Mouse (Mus musculus): Measurements from ENCODE around the gene Uvrag. TPM values are rescaled to one million over a fixed set of nuclear protein-coding genes. Genes with fewer than 3 reads are reported as not detected.

Uvrag gene
- polyA plus RNA-seq, 1 experiment from 2014 or later = 14.8 TPM

DNA sequence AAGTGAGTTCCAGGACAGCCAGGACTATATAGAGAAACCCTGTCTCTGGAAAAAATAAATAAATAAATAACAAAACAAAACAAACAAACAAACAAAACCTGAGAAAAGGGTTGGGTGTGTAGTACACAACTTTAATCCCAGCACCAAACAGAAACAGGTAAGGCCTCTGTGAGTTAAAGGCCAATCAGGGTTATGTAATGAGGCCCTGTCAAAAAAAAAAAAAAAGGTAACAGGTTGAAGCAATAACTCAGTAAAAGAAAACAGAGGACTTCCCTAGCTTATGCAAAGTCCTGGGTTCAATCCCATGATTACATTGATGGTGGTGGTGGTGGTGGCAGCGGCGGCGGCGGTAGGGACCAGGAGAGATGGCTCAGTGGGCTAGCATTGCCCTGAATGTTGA lies 3.4 kb downstream of the Uvrag start:
- H3K4me1 ChIP-seq (ENCODE audit: control insufficient read depth, insufficient read depth, low read length) = peaks cover 22% of the 10 kb centered on the region
- no peaks in the 10 kb centered on the region for H3K36me3 ChIP-seq (ENCODE audit: control insufficient read depth, insufficient read depth, low read length)
- no peak overlapping the region for H3K9ac ChIP-seq (ENCODE audit: low read length)
- no peak overlapping the region for H3K27ac ChIP-seq (ENCODE audit: low read length)
- no peaks in the 10 kb centered on the region for H3K27me3 ChIP-seq (ENCODE audit: control insufficient read depth, insufficient read depth, low read length)
- no peak overlapping the region for H3K4me3 ChIP-seq (replicated peaks; ENCODE audit: low read length)
- ATAC-seq (ENCODE audit: insufficient read depth, low FRiP score) = no peak
- no peak overlapping the region for H3K4me2 ChIP-seq (ENCODE audit: low read depth, low read length)
- H3K9me3 ChIP-seq (replicated peaks; ENCODE audit: control insufficient read depth, low read length) = no peaks in the 10 kb centered on the region
- WGBS = 96% methylated on average over 4 of the region's 4 CpGs

DNA sequence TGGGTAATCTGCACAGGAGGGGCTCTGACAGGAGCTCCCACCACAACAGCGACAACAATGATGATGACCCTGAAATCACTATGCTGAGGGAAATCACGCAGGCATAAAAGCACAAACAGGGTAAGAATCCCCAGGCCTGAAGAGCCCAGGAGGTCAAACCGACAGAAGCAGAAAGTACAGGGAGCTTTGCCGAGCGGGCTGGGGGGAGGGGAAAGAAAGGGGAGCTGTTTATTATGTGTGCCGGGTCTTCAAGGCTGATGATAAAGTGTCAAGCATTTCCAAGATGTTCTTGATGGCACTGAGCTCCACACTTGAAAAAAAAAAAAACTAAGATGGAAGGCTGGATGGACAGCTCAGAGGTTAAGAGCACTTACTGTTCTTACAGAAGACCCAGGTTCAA lies 4.2 kb downstream of the Uvrag start:
- no peaks in the 10 kb centered on the region for H3K36me3 ChIP-seq (ENCODE audit: control insufficient read depth, insufficient read depth, low read length)
- no peaks in the 10 kb centered on the region for H3K9me3 ChIP-seq (replicated peaks; ENCODE audit: control insufficient read depth, low read length)
- H3K27ac ChIP-seq (ENCODE audit: low read length) = no peak overlapping the region
- H3K4me3 ChIP-seq (replicated peaks; ENCODE audit: low read length) = no peak overlapping the region
- H3K9ac ChIP-seq (ENCODE audit: low read length) = no peak overlapping the region
- no peak for ATAC-seq (ENCODE audit: insufficient read depth, low FRiP score)
- WGBS = 53% methylated on average over 6 of the region's 6 CpGs
- peaks cover 21% of the 10 kb centered on the region for H3K4me1 ChIP-seq (ENCODE audit: control insufficient read depth, insufficient read depth, low read length)
- no peaks in the 10 kb centered on the region for H3K27me3 ChIP-seq (ENCODE audit: control insufficient read depth, insufficient read depth, low read length)
- H3K4me2 ChIP-seq (ENCODE audit: low read depth, low read length) = no peak overlapping the region

- H3K4me3 ChIP-seq (replicated peaks; ENCODE audit: low read length) = no peak overlapping the region
- H3K27me3 ChIP-seq (ENCODE audit: control insufficient read depth, insufficient read depth, low read length) = no peaks in the 10 kb centered on the region
- H3K36me3 ChIP-seq (ENCODE audit: control insufficient read depth, insufficient read depth, low read length) = no peaks in the 10 kb centered on the region
- ATAC-seq (ENCODE audit: insufficient read depth, low FRiP score) = no peak
- 0 out of 2 replicates have a peak overlapping the region, but pooled peaks have one; percentile 13 for H3K4me2 ChIP-seq (ENCODE audit: low read depth, low read length)
- peaks cover 22% of the 10 kb centered on the region for H3K4me1 ChIP-seq (ENCODE audit: control insufficient read depth, insufficient read depth, low read length)
- no peak overlapping the region for H3K9ac ChIP-seq (ENCODE audit: low read length)
- 66% methylated on average over 8 of the region's 8 CpGs for WGBS
- peak overlapping the region; percentile 71 for H3K27ac ChIP-seq (ENCODE audit: low read length)
- H3K9me3 ChIP-seq (replicated peaks; ENCODE audit: control insufficient read depth, low read length) = no peaks in the 10 kb centered on the region
These were observed 7.0 kb downstream of the Uvrag start for GRCm38 (mm10) chr7:99133811-99134402.

GRCm38 (mm10) chr7:99132597-99132996 lies 8.3 kb downstream of the Uvrag start:
- Histone ChIP-seq H3K27ac (ENCODE audit: low read length) (peak overlapping the region; percentile 20), H3K4me2 (ENCODE audit: low read depth, low read length) (peak overlapping the region; percentile 0; the same call in 1 of the 2 replicates), H3K9ac (ENCODE audit: low read length) (no peak overlapping the region), H3K36me3 (ENCODE audit: control insufficient read depth, insufficient read depth, low read length) (no peaks in the 10 kb centered on the region), H3K4me1 (ENCODE audit: control insufficient read depth, insufficient read depth, low read length) (peaks cover 31% of the 10 kb centered on the region), H3K4me3 (replicated peaks; ENCODE audit: low read length) (no peak overlapping the region), H3K9me3 (replicated peaks; ENCODE audit: control insufficient read depth, low read length) (no peaks in the 10 kb centered on the region), H3K27me3 (ENCODE audit: control insufficient read depth, insufficient read depth, low read length) (no peaks in the 10 kb centered on the region)
- 60% methylated on average over 9 of the region's 9 CpGs for WGBS
- ATAC-seq (ENCODE audit: insufficient read depth, low FRiP score) = no peak

- ATAC-seq (ENCODE audit: insufficient read depth, low FRiP score) = no peak
- H3K36me3 ChIP-seq (ENCODE audit: control insufficient read depth, insufficient read depth, low read length) = no peaks in the 10 kb centered on the region
- no peaks in the 10 kb centered on the region for H3K27me3 ChIP-seq (ENCODE audit: control insufficient read depth, insufficient read depth, low read length)
- no peak overlapping the region for H3K4me3 ChIP-seq (replicated peaks; ENCODE audit: low read length)
- H3K4me1 ChIP-seq (ENCODE audit: control insufficient read depth, insufficient read depth, low read length) = peaks cover 35% of the 10 kb centered on the region
- no peak overlapping the region for H3K9ac ChIP-seq (ENCODE audit: low read length)
- H3K27ac ChIP-seq (ENCODE audit: low read length) = peak overlapping the region; percentile 44
- 32% methylated on average over 6 of the region's 6 CpGs for whole genome bisulfite sequencing
- H3K4me2 ChIP-seq (ENCODE audit: low read depth, low read length) = peak overlapping the region; percentile 0; the same call in 1 of the 2 replicates
- H3K9me3 ChIP-seq (replicated peaks; ENCODE audit: control insufficient read depth, low read length) = no peaks in the 10 kb centered on the region
These were observed 9.1 kb downstream of the Uvrag start for GRCm38 (mm10) chr7:99131819-99132353.

GRCm38 (mm10) chr7:99128965-99129364 lies 12.0 kb downstream of the Uvrag start:
- Histone ChIP-seq H3K4me3 (replicated peaks; ENCODE audit: low read length) (no peak overlapping the region), H3K27me3 (ENCODE audit: control insufficient read depth, insufficient read depth, low read length) (no peaks in the 10 kb centered on the region), H3K4me2 (ENCODE audit: low read depth, low read length) (no peak overlapping the region), H3K9ac (ENCODE audit: low read length) (no peak overlapping the region), H3K36me3 (ENCODE audit: control insufficient read depth, insufficient read depth, low read length) (no peaks in the 10 kb centered on the region), H3K9me3 (replicated peaks; ENCODE audit: control insufficient read depth, low read length) (no peaks in the 10 kb centered on the region; the same call in 1 of the 2 replicates), H3K4me1 (ENCODE audit: control insufficient read depth, insufficient read depth, low read length) (peaks cover 33% of the 10 kb centered on the region), H3K27ac (ENCODE audit: low read length) (no peak overlapping the region)
- 90% methylated on average over 8 of the region's 8 CpGs for WGBS
- no peak for ATAC-seq (ENCODE audit: insufficient read depth, low FRiP score)

DNA sequence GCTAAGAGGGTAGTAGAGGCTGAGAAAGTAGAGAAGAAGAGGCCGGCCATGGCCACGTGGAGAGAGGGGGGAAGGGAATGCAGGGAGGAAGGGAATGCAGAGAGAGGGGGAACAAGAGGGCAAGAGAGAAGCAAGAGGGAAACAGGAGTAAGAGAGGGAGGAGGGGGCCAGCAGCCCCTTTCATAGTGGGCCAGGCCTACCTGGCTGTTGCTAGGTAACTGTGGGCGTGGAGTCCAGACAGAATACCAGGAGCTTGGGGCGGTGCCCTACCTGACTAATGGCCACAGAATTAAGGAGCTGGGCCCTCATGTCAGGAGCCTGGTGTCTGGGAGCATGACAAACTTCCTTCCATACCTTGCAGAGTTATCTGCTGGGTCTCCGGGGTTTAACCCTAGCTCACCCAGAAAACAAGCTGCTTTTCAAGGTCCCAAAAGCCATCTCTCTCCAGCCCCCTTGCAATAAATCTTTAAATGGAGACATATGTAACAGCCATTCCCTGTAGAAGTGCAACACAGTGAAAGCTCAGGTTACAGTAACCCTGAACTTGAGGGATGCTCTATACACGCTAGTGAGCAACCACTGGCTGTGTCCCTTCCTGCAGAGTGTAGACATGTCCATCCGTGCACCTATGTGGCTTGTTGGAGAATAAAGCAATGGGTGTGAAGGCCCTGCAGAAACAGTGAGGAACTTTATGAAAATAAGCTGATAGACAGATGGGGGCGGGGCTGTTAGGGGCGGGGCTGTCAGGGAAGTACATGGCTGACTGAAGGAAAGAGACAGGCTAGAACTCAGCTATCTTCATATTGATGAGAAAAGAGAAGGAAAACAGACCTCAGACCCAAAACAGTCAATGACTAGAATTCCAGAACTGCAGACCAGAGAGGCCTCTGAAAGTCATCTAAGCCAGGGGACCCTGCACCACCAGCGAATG lies 12.7 kb downstream of the Uvrag start:
- H3K9me3 ChIP-seq (replicated peaks; ENCODE audit: control insufficient read depth, low read length) = no peaks in the 10 kb centered on the region; the same call in 1 of the 2 replicates
- ATAC-seq (ENCODE audit: insufficient read depth, low FRiP score) = peak; percentile 52
- no peaks in the 10 kb centered on the region for H3K36me3 ChIP-seq (ENCODE audit: control insufficient read depth, insufficient read depth, low read length)
- no peak overlapping the region for H3K4me3 ChIP-seq (replicated peaks; ENCODE audit: low read length)
- H3K27me3 ChIP-seq (ENCODE audit: control insufficient read depth, insufficient read depth, low read length) = no peaks in the 10 kb centered on the region
- 38% methylated on average over 10 of the region's 10 CpGs for WGBS
- no peak overlapping the region for H3K4me2 ChIP-seq (ENCODE audit: low read depth, low read length)
- no peak overlapping the region for H3K9ac ChIP-seq (ENCODE audit: low read length)
- peaks cover 32% of the 10 kb centered on the region for H3K4me1 ChIP-seq (ENCODE audit: control insufficient read depth, insufficient read depth, low read length)
- no peak overlapping the region for H3K27ac ChIP-seq (ENCODE audit: low read length)

- no peak overlapping the region for H3K9ac ChIP-seq (ENCODE audit: low read length)
- peak overlapping the region; percentile 38; the same call in 1 of the 2 replicates for H3K27ac ChIP-seq (ENCODE audit: low read length)
- ATAC-seq (ENCODE audit: insufficient read depth, low FRiP score) = no peak
These were observed 14.9 kb downstream of the Uvrag start for GRCm38 (mm10) chr7:99126057-99126456.

GRCm38 (mm10) chr7:99122651-99123050 lies 18.3 kb downstream of the Uvrag start:
- 63% methylated on average over 5 of the region's 5 CpGs for WGBS
- no peak overlapping the region for H3K4me3 ChIP-seq (replicated peaks; ENCODE audit: low read length)
- no peaks in the 10 kb centered on the region for H3K27me3 ChIP-seq (ENCODE audit: control insufficient read depth, insufficient read depth, low read length)
- H3K4me2 ChIP-seq (ENCODE audit: low read depth, low read length) = no peak overlapping the region
- H3K27ac ChIP-seq (ENCODE audit: low read length) = no peak overlapping the region
- no peak overlapping the region for H3K9ac ChIP-seq (ENCODE audit: low read length)
- no peak for ATAC-seq (ENCODE audit: insufficient read depth, low FRiP score)
- H3K36me3 ChIP-seq (ENCODE audit: control insufficient read depth, insufficient read depth, low read length) = no peaks in the 10 kb centered on the region
- peaks cover 9% of the 10 kb centered on the region for H3K4me1 ChIP-seq (ENCODE audit: control insufficient read depth, insufficient read depth, low read length)
- H3K9me3 ChIP-seq (replicated peaks; ENCODE audit: control insufficient read depth, low read length) = no peaks in the 10 kb centered on the region; the same call in 1 of the 2 replicates

More at GRCm38 (mm10) chr7:99126057-99126456, 14.9 kb downstream of the Uvrag start:
- 53% methylated on average over 8 of the region's 8 CpGs for WGBS
- H3K9me3 ChIP-seq (replicated peaks; ENCODE audit: control insufficient read depth, low read length) = no peaks in the 10 kb centered on the region; the same call in 1 of the 2 replicates
- H3K4me2 ChIP-seq (ENCODE audit: low read depth, low read length) = no peak overlapping the region
- no peaks in the 10 kb centered on the region for H3K27me3 ChIP-seq (ENCODE audit: control insufficient read depth, insufficient read depth, low read length)
- no peaks in the 10 kb centered on the region for H3K36me3 ChIP-seq (ENCODE audit: control insufficient read depth, insufficient read depth, low read length)
- H3K4me3 ChIP-seq (replicated peaks; ENCODE audit: low read length) = no peak overlapping the region
- H3K4me1 ChIP-seq (ENCODE audit: control insufficient read depth, insufficient read depth, low read length) = peaks cover 24% of the 10 kb centered on the region
